Mouse (Mus musculus) spleen, adult 2 months (tissue): ENCODE measurements around the gene Tnfrsf26. TPM values are rescaled to one million over a fixed set of nuclear protein-coding genes. Genes with fewer than 3 reads are reported as not detected.

Experiments
- DNase-seq, 2 experiments: peaks; one replicate each; pipeline versions ENCODE4 v3.0.0 to v3.0.0-alpha.2; 2012 to 2021; ENCODE audit warnings: low spot score in 2 of 2, low read depth in 1 of 2
- H3K27ac ChIP-seq: fragments of 200-500 bp; 2 replicates; pipeline ENCODE4 v1.5.1; 2012; ENCODE audit warnings: low read length, inconsistent platforms; ENCODE audit not compliant: insufficient read depth
- H3K27me3 ChIP-seq: fragments of 200-500 bp; 2 replicates; pipeline ENCODE4 v1.6.1; 2012; ENCODE audit warnings: mild to moderate bottlenecking, moderate library complexity, low read length, inconsistent platforms; ENCODE audit not compliant: control insufficient read depth, insufficient read depth
- H3K36me3 ChIP-seq: fragments of 200-500 bp; 2 replicates; pipeline ENCODE4 v1.6.1; 2012; ENCODE audit warnings: mild to moderate bottlenecking, low read length, inconsistent platforms; ENCODE audit not compliant: control insufficient read depth, insufficient read depth
- H3K4me1 ChIP-seq: fragments of 200-500 bp; 2 replicates; pipeline ENCODE4 v1.6.1; 2011; ENCODE audit warnings: inconsistent platforms; ENCODE audit not compliant: control insufficient read depth, insufficient read depth, insufficient read length
- H3K4me3 ChIP-seq: fragments of 200-500 bp; 2 replicates; pipeline ENCODE4 v1.5.1; 2011; ENCODE audit warnings: mild to moderate bottlenecking, inconsistent platforms; ENCODE audit not compliant: insufficient read depth, insufficient read length; ENCODE audit errors: extremely low read depth
- CTCF ChIP-seq: fragments of 200-500 bp; IDR thresholded peaks from 2 replicates; pipeline ENCODE4 v1.5.1; 2011; ENCODE audit warnings: mild to moderate bottlenecking, inconsistent platforms; ENCODE audit not compliant: insufficient read depth, insufficient read length, insufficient replicate concordance; ENCODE audit errors: extremely low read depth
- POLR2A ChIP-seq: fragments of 200-500 bp; IDR thresholded peaks from 2 replicates; pipeline ENCODE4 v1.6.1; 2011; ENCODE audit warnings: low read depth, low read length, inconsistent platforms
- WGBS: fragments of 180-500 bp; shearing (Covaris S2); methylation state at CpG from one replicate; pipeline ENCODE4 v1.1.7; 2018; 5-methylcytosine and 5-hydroxymethylcytosine counted together
- polyA plus RNA-seq: library from polyadenylated mRNA; depleted of rRNA; stranded (reverse); fragments of >200 nt; gene quantifications from 2 replicates; pipeline ENCODE4 v1.2.3, GENCODE M21; 2012

Gene Tnfrsf26
- polyA plus RNA-seq, 1 experiment, result 3.2 TPM

GRCm38 (mm10) chr7:143599428-143600230, 28.9 kb downstream of the Tnfrsf26 start, which contains the start of gene Cars:
Gene Cars, minus strand, starts transcription at chr7:143600090.
- no peak; the same call in 1 of the 2 replicates for TF ChIP-seq POLR2A
- no peak for TF ChIP-seq CTCF
- Histone ChIP-seq H3K4me1 (peaks cover 8% of the 10 kb centered on the region; the same call in 1 of the 2 replicates), H3K27me3 (no peaks in the 10 kb centered on the region), H3K36me3 (no peaks in the 10 kb centered on the region), H3K4me3 (peak within 1 kb of the TSS; percentile 84), H3K27ac (peak within 1 kb of the TSS; percentile 39; the same call in 1 of the 2 replicates)
- DNase-seq, result peak; percentile 97
- WGBS, result 2% methylated on average over 35 of the region's 35 CpGs

DNA sequence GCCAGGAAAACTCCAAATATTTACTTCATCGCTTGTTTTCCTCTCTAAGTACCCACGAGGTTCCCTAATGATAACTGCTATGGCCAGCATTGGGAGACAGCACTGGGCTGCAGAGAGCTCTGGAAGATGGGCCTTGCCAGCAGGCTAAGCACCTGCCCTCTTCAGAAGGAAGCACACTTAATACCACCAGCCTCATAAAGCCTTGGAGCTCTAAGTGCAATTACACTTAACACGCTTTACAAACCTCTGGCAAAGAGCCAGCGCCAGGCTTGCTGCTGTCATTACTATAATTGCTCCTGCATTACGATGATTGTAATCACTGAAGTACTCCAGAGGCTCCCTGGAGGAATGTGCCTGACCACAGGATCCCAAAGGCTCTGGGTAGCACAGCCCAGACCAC, 33.7 kb downstream of the Tnfrsf26 start:
- TF ChIP-seq CTCF (no peak), POLR2A (no peak)
- WGBS, result 84% methylated on average over 5 of the region's 5 CpGs
- Histone ChIP-seq H3K4me3 (no peak overlapping the region), H3K27ac (no peak overlapping the region), H3K36me3 (no peaks in the 10 kb centered on the region), H3K27me3 (no peaks in the 10 kb centered on the region), H3K4me1 (peaks cover 6% of the 10 kb centered on the region; the same call in 1 of the 2 replicates)
- DNase-seq, result no peak

- H3K4me3 ChIP-seq, result no peak overlapping the region
- H3K36me3 ChIP-seq, result peaks cover 5% of the 10 kb centered on the region; the same call in 1 of the 2 replicates
- no peak overlapping the region for H3K27ac ChIP-seq
- H3K27me3 ChIP-seq, result no peaks in the 10 kb centered on the region
- DNase-seq, result no peak
- TF ChIP-seq CTCF (no peak), POLR2A (no peak)
- 93% methylated on average over 10 of the region's 10 CpGs for WGBS
- no peaks in the 10 kb centered on the region for H3K4me1 ChIP-seq
Measured at GRCm38 (mm10) chr7:143592255-143592654, 36.3 kb downstream of the Tnfrsf26 start.

DNA sequence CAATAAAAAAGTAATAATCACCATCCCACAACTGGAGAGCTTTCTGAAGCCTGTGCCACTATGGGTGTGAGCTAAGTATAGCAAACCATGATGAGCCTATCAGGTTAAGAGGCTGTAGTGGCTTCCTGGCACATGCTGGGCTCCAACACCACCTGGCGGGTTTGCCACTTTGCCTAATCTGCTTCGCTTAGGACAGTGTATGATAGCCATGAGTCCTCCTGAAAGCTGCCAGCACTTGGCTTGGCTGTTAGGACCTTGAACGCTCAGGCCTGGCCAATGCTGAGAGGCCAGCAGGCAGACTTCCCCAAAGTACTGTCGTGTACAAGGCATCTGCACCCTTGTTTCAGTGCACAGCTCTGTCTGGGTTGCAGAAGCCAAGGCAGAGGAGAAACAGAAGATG, 40.5 kb downstream of the Tnfrsf26 start:
- Histone ChIP-seq H3K4me3 (no peak overlapping the region), H3K4me1 (no peaks in the 10 kb centered on the region), H3K27me3 (no peaks in the 10 kb centered on the region), H3K27ac (no peak overlapping the region), H3K36me3 (peaks cover 22% of the 10 kb centered on the region)
- no peak for TF ChIP-seq POLR2A
- TF ChIP-seq CTCF, result no peak
- no peak for DNase-seq
- 88% methylated on average over 4 of the region's 4 CpGs for WGBS

GRCm38 (mm10) chr7:143587586-143587985, 40.9 kb downstream of the Tnfrsf26 start:
- no peaks in the 10 kb centered on the region for H3K4me1 ChIP-seq
- no peak overlapping the region for H3K4me3 ChIP-seq
- WGBS, result 95% methylated on average over 5 of the region's 5 CpGs
- peaks cover 24% of the 10 kb centered on the region for H3K36me3 ChIP-seq
- H3K27ac ChIP-seq, result no peak overlapping the region
- no peak for DNase-seq
- TF ChIP-seq CTCF (no peak), POLR2A (no peak)
- no peaks in the 10 kb centered on the region for H3K27me3 ChIP-seq

DNA sequence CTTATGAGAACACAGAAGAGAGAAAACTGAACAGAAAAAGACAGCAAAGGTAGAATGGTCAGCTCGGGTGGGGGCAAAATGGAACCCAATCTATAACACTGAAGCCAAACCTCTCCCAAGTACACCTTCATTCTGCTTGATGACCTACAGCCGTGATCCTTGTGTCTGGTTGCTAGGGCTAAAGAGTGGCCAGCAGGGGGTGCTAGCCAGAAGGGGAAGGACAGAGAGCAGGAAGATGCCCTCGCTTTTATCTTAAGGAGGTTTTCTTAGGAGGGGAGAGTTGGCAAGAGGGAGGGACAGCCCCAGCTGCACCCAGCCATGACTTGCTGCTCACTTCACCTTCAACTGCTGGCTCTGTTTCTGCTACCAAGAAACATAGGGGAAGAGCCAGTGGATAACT, 44.6 kb downstream of the Tnfrsf26 start:
- peak; percentile 50 to 74 for DNase-seq
- no peak for TF ChIP-seq POLR2A
- peak; percentile 79; the same call in 1 of the 2 replicates for TF ChIP-seq CTCF
- H3K4me1 ChIP-seq, result no peaks in the 10 kb centered on the region
- H3K27me3 ChIP-seq, result no peaks in the 10 kb centered on the region
- no peak overlapping the region for H3K4me3 ChIP-seq
- WGBS, result 34% methylated on average over 3 of the region's 3 CpGs
- H3K27ac ChIP-seq, result no peak overlapping the region
- peaks cover 30% of the 10 kb centered on the region for H3K36me3 ChIP-seq

DNA sequence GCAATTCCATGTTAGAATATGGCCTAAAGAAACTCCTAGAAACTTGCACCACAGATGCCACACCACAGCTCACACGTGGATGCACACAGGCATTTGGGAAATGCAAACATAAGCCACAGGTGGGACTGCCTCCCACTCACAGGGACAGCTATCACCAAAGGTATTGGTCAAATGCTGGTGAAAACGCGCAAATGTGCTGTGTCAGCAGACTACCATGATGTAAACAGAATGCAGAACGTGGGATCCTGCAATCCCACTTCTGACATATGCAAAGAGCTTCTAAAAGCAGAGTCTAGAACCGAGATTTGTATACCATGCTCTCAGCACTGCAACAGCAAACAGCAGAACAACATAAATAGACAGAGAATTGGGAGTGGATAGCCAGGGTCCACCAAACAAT, 45.5 kb downstream of the Tnfrsf26 start:
- no peaks in the 10 kb centered on the region for H3K27me3 ChIP-seq
- 93% methylated on average over 5 of the region's 5 CpGs for WGBS
- H3K27ac ChIP-seq, result no peak overlapping the region
- peaks cover 29% of the 10 kb centered on the region for H3K36me3 ChIP-seq
- TF ChIP-seq CTCF (no peak), POLR2A (no peak)
- H3K4me3 ChIP-seq, result no peak overlapping the region
- H3K4me1 ChIP-seq, result no peaks in the 10 kb centered on the region
- no peak for DNase-seq
